Mouse (Mus musculus): ENCODE measurements around the gene Lrrc73. TPM values are rescaled to one million over a fixed set of nuclear protein-coding genes. Genes with fewer than 3 reads are reported as not detected.

Gene Lrrc73
- total RNA-seq, 2 experiments from 2014 or later, result 101 to 103 TPM

DNA sequence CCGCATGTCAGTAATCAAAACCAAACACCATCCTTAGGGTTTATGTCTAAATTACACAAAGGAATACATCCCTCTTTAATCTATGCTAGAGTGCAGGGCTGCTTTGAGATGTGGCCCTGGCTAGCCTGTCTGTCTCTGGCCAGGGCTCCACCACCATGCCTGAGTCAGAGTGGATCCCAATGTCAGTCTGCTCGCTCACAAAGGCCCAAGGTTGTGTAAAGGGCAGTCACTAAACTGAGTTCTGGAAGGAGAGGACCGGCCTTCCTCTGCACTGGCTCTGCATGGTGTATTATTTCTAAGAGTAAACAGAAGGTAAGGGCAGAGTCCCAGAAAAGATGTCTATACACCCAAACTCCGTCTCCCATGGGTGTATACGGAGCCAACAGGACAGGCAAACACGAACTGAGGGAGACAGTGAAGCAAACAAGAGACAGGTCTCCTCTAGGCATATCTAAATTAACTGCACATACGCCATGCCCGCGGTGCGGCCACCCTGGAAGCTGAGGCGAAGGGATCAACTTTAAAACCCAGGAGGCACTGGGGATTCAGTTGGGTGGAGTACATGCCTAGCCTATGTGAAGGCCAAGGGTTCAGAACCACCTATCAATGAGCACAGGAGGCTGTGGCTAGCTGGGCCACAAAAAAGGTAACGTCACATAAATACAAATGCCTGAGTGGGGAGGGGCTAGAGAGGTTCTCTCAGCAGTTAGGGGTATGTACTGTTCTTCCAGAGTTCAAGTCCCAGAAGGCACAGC lies 24.9 kb downstream of the Lrrc73 start:
- intact Hi-C loops (cut with DNase I), result no loop called here
- DNase-seq (ENCODE audit: extremely low spot score in 1 of 2, low spot score in 2 of 2), result no peak

DNA sequence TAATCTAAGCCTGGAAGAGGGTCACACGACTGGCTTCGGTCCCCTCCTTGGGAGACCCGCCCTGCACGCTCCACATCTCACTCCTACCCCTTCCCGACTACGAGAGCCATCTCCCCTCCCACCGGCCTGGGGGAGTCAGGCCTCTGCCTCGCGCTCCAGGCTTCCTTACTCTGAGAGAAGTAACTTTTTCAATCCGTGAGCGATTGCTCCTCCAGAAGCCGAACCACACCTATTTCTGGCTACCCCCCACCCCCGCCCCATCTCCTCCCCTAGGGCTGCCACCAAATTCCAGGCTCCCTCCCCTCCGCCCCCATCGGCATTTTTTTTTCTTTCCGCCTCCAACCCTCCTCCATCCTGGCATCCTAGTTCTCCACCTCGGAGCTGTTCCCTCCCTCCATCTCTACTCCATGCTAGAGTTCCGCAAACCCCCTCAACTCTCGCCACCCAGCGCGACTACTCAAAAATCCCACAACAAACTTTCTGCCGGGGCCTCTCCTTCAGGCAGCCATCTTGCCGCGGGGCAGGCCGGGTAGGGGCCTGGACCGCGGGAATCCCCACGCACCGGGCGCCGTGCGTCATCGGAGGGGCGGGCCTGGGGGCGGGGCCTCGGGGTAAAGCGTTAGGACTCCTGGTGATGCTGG lies 29.3 kb downstream of the Lrrc73 start, which contains the start of gene Tjap1:
Gene Tjap1 (minus strand): TSS at position 544 of the 641 bp plus-strand sequence.
- intact Hi-C loops (cut with DNase I), result no loop called here

DNA sequence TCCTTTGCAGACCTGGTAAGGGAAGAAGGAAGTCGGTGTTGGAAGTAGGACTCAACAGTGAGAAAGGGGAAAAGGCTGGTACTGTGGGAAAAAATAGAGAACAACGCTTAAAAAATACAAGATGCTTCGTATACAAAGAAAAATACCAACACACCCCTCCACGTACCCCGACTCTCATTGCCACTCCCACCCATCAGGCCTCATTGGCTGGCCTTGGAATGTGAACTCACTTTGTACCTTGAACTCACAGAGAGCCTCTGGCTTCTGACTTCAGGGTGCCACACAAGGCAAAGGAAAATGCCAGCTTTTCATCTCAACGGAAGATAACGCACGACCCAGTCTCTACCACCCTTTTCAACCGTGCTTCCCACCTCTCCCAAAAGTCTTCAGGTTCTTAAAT lies 29.8 kb downstream of the Lrrc73 start:
- intact Hi-C loops (cut with DNase I), result no loop called here
- DNase-seq (ENCODE audit: extremely low spot score in 1 of 2, low spot score in 2 of 2), result no peak

More for the DNA sequence above, 29.3 kb downstream of the Lrrc73 start, which contains the start of gene Tjap1:
- peak; percentile 71 to 93 for DNase-seq (ENCODE audit: extremely low spot score in 1 of 2, low spot score in 2 of 2)

DNA sequence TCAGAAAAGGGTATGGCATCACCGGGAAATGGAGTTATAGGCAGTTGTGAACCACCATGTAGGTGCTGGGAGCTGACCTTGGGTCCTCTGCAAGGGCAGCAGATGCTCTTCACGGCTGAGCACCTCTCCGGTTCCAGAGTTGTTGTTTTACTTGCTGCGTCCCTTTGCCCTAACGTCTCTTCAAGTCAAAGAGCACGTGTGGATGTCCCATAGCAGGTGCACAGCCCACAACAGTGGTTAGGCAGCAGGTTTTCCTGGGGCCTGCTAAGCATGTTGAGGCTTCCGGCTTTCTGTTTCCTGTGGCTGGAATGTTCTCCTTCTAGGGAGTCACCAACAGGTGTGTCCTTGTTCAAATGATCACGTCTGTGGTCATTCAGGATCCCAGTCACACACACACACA lies 30.6 kb downstream of the Lrrc73 start:
- no peak for DNase-seq (ENCODE audit: extremely low spot score in 1 of 2, low spot score in 2 of 2)
- intact Hi-C loops (cut with DNase I), result no loop called here

DNA sequence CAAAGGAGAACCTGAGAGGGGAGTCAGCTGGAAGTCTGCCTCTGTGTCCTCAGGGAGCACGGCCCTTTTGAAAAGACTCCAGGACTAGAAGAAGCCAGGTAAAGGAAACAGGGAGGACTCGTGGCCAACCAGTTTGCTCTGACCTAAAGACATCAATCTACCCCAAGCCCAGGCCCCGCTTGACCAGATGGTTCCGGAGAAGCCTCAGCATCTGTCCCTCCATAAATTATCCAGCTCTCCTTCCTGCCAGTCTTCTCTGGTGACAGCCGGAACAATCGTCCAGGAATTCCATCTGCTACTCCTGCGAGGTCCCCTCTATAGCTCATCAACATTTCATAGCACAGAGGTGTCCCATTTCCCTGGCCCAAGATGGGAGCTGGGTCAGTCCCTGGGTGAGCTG lies 31.3 kb downstream of the Lrrc73 start:
- no peak for DNase-seq (ENCODE audit: extremely low spot score in 1 of 2, low spot score in 2 of 2)
- intact Hi-C loops (cut with DNase I), result no loop called here

DNA sequence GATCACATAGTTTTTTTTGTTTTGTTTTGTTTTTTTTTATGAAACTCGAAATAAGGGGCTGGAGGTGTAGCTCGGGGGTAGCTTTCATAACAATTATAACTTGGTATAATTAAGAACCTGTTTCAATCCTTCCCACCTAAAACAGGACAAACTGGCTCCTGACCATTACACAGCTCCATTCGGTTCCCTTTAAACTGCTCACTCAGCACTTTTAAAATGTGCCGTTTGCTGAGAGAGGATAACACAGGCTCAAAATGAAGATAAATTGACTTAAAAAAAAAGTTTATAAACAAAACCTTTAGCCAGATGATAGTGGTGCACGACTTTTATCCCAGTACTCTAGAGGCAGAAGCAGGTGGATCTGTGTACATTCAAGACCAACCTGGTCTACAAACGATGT lies 32.1 kb downstream of the Lrrc73 start:
- no peak for DNase-seq (ENCODE audit: extremely low spot score in 1 of 2, low spot score in 2 of 2)
- intact Hi-C loops (cut with DNase I), result no loop called here

DNA sequence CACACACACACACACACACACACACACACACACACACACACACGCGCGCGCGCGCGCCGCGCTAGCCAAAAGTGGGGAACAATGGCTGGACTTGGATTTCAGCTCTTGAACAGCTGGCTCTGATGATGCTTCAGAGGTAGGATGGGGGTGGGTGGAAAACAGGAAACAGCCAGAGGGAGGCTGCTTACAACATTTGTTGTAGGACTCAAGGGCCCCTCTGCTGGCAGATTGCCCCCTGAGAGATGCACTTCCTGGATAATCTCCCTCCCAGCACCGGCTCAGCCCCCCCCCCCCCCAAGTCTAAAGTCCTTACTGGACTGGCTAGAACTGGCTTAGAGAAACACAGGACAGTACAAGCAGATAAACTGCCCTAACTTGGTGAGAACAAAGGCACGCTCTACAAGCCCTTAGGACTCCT lies 34.4 kb downstream of the Lrrc73 start:
- peak in 1 of 2 experiments; percentile 88 for DNase-seq (ENCODE audit: extremely low spot score in 1 of 2, low spot score in 2 of 2)

DNA sequence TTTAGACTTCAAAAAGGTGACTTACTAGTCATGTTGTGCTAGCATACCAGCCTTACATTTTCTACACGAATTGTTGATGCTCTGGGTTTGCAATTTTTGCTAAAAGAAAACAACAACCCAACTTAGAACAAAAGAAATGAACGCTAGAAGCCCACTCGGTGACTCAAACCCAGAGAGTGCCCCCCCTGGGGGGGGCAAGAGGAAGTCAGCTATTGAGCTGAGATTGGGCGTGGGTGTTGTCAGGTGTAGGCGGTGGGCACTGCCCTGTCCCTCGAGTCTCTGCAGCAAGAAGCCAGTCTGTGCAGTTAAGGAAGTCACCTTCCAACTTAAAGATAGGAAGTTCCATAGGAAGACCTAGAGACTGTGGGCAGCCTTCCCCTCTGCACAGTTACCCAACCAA lies 43.3 kb downstream of the Lrrc73 start:
- intact Hi-C loops (cut with DNase I), result loop anchor here (5.0 kb wide), 1 partner anchor 34 kb away; no protein-coding TSS in a partner anchor
- no peak for DNase-seq (ENCODE audit: extremely low spot score in 1 of 2, low spot score in 2 of 2)

More for the DNA sequence above, 34.4 kb downstream of the Lrrc73 start:
- intact Hi-C loops (cut with DNase I), result no loop called here

DNA sequence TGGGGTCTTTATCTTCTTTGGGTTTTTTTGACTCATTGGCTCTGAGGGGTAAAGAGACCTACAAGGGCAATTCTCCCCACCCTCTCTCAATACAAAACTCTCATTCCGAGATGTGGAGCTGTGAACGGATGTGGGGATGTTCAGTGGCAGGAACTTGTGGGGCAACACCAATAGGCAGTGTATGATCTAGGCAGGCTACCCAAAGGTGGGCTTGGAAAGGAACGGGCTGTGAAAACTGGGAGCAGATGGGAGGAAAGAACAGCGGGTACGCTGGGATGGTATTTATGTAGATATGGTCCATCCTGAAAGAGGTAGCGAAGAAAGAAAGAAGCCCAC lies 43.7 kb downstream of the Lrrc73 start:
- intact Hi-C loops (cut with DNase I), result loop anchor here (5.0 kb wide), 1 partner anchor 35 kb away; no protein-coding TSS in a partner anchor
- no peak for DNase-seq (ENCODE audit: extremely low spot score in 1 of 2, low spot score in 2 of 2)

DNA sequence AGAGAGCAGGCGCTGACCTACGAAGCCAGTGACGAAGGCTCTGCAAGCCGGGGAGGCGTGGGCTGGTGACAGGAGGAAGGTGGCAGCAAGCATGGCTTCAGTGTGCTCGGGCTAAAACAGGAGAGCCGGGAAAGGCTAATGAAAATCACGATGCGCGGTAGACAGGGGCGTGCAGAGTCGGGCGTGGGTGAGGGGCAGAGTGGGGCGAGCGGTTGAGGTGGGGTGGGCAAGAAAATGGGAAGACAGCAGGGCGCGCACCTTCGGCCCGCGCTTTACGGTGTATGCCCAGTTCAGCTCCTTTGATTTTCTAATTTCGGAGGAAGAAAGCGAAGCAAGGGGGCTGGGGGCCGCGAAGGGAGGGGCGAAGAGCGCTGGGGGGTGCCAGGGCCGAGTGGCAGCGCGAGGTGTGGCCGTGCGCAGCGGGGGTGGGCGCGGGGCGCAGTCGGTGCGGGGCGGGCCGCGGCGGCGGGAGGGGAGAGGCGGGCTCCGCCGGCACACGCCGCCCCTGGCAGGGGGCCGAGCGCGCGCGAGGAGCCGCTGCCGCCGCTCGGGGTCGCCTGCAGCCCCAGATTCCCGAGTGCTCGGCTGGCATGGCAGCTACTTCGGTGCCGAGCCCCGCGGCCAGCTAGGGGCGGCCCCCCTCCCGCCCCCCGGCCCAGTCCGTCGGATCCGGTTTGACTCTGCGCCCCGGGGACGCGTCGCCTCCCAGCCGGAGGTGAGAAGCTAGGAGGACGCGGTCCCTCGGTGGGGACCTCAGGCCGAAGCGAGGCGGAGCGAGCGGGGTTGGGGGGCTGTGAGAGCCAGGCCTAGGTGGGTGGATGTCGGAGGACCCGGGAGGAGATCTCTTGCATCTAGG lies 44.3 kb downstream of the Lrrc73 start, which contains the start of gene Dlk2:
Gene Dlk2 (plus strand): TSS at position 58 of the 856 bp plus-strand sequence.
- intact Hi-C loops (cut with DNase I), result loop anchor here (5.0 kb wide), 1 partner anchor 35 kb away; no protein-coding TSS in a partner anchor
- DNase-seq (ENCODE audit: extremely low spot score in 1 of 2, low spot score in 2 of 2), result peak; percentile 31 to 79

DNA sequence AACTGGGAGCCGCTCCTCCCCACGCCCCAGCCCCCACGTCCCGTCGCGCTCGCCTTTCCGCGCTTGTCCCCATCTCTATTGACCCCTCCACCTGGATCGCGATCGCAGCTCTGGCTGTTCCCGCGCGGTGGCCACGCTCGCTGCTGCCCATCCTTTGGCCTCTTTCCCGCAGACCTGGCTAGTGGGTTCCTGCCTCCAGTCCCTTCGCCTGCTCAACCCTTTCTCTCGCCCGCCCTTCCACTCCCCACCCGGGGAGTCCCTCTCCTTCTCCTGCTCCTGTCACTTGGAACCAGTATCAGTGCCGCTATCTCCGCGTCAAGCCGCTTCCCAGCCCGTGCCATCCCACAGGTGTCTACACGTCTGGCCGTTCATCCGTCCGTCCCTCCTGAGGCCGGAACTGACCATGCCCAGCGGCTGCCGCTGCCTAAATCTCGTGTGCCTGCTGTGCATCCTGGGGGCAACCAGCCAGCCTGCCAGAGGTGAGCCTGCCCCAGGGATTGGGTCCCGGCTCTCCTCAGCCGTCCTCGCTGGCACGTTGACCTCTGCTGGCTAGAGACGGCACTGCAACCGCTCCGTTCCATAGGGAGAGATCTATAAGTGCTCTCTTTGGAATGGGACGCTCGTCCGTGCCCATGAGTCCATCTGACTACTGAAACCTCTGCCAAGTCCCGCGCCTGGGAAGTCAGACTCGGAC lies 45.0 kb downstream of the Lrrc73 start:
- intact Hi-C loops (cut with DNase I), result loop anchor here (5.0 kb wide), 1 partner anchor 36 kb away; no protein-coding TSS in a partner anchor
- DNase-seq (ENCODE audit: extremely low spot score in 1 of 2, low spot score in 2 of 2), result peak; percentile 77 to 89

DNA sequence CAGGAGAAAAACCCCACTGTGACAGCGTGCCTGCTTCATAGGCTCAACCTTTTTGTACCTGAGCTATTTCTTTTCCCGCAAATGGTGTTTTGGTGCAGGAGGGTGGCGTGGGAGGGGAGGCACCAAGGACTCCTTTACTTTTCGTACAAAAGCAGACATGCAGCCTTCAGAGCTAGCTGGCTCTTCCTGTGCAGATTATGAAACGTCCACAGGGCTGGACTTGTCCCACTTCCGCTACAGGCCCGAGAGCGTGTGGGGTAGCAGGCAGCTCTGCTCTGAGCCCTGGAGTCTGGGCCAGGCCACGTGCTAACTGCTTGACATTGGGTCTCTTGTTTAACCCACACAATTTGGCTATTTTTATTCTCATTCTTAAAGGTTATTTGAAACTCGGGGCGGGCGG lies 48.6 kb downstream of the Lrrc73 start:
- DNase-seq (ENCODE audit: extremely low spot score in 1 of 2, low spot score in 2 of 2), result no peak
- intact Hi-C loops (cut with DNase I), result no loop called here

DNA sequence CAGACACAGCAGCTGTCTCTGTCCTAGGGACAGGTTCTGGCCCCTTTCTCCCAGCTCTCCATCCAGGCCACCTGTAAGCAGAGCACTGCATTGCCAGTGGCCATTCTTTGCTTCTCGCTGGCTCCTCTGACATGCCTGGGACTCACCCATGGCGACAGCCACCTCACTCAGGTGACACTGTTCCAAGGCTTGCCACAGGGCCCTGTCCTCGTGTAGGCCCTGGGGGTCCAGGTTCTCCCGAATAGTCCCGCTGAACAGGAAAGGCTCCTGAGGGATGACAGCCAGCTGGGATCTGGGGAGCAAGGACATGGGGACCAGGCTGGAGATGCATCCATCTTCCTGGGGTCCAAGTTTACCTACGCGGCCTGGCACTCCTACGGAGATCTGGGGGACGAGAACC lies 50.9 kb downstream of the Lrrc73 start:
- intact Hi-C loops (cut with DNase I), result no loop called here
- DNase-seq (ENCODE audit: extremely low spot score in 1 of 2, low spot score in 2 of 2), result no peak

Small RNA genes within 50 kb of the gene (microRNA-seq; reads per million reads assigned to microRNA genes)
- not detected for gene Mir693

Other genes with a start within 250 kb of the Lrrc73 start
- gene Vegfa, start 221.2 kb upstream of the Lrrc73 start, total RNA-seq (2021), result 10 to 100 TPM; 73.6 to 82.9 TPM
- 10 to 100 TPM; 79.9 to 83.9 TPM for gene Mrps18a, start 142.5 kb upstream of the Lrrc73 start, total RNA-seq (2021)
- 10 to 100 TPM; 33.0 to 34.8 TPM for gene Rsph9, start 109.3 kb upstream of the Lrrc73 start, total RNA-seq (2021)
- gene Mad2l1bp, start 100.0 kb upstream of the Lrrc73 start, total RNA-seq (2021), result 10 to 100 TPM; 13.2 to 15.3 TPM
- 100 to 1,000 TPM in 1 of 2 experiments, 10 to 100 TPM in 1; 86.6 to 101 TPM for gene Gtpbp2, start 92.5 kb upstream of the Lrrc73 start, total RNA-seq (2021)
- 1 to 10 TPM; 6.3 to 7.8 TPM for gene Polh, start 50.9 kb upstream of the Lrrc73 start, total RNA-seq (2021)
- 10 to 100 TPM; 40.0 to 41.9 TPM for gene Xpo5, start 50.7 kb upstream of the Lrrc73 start, total RNA-seq (2021)
- gene Polr1c, start 5.5 kb upstream of the Lrrc73 start, total RNA-seq (2021), result 10 to 100 TPM; 38.3 to 42.7 TPM
- 10 to 100 TPM; 73.6 to 83.9 TPM for gene Yipf3, start 5.5 kb upstream of the Lrrc73 start, total RNA-seq (2021)
- 10 to 100 TPM; 33.2 to 37.8 TPM for gene Tjap1, start 29.5 kb downstream of the Lrrc73 start, total RNA-seq (2021)
- 10 to 100 TPM; 52.1 to 52.5 TPM for gene Dlk2, start 43.9 kb downstream of the Lrrc73 start, total RNA-seq (2021)
- 1 to 10 TPM; 8.1 to 8.7 TPM for gene Abcc10, start 74.8 kb downstream of the Lrrc73 start, total RNA-seq (2021)
- 10 to 100 TPM; 78.2 to 79.2 TPM for gene Zfp318, start 130.2 kb downstream of the Lrrc73 start, total RNA-seq (2021)
- 1 to 10 TPM; 3.1 to 5.9 TPM for gene Crip3, start 175.4 kb downstream of the Lrrc73 start, total RNA-seq (2021)
- under 1 TPM; 0.26 to 0.75 TPM for gene Slc22a7, start 184.9 kb downstream of the Lrrc73 start, total RNA-seq (2021)
- gene Ttbk1, start 234.1 kb downstream of the Lrrc73 start, total RNA-seq (2021), result 100 to 1,000 TPM; 115 to 117 TPM
- 1 to 10 TPM; 6.0 to 6.2 TPM for gene Dnph1, start 243.2 kb downstream of the Lrrc73 start, total RNA-seq (2021)